Mouse (Mus musculus): ENCODE results near the gene Srcap. TPM values are rescaled to one million over a fixed set of nuclear protein-coding genes. Genes with fewer than 3 reads are reported as not detected.

Srcap gene
- polyA plus RNA-seq, 1 experiment from 2014 or later = 68.8 TPM

DNA sequence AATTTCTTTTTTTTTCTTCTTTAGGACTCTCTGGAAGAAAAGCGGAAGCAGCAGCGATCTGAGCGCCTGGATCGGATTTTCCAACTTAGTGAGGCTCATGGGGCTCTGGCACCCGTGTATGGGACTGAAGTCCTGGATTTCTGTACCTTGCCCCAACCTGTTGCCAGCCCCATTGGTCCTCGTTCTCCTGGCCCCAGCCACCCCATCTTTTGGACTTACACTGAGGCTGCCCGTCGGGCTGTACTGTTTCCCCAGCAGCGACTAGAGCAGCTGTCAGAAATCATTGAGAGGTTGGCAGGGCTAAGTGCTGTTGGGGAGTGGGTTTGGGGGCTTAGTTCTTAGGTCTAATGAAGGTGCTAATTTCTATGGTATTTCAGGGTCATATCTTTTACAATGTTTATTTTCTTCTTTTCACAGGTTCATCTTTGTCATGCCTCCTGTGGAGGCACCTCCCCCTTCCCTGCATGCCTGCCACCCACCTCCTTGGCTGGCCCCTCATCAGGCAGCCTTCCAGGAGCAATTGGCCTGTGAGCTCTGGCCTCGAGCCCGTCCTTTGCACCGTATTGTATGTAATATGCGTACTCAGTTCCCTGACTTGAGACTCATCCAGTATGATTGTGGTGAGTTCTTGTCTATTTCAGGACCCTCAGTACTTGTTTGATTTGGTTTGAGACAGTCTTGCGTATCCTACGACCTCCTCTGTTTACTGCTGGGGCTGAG, 37.5 kb downstream of the Srcap start:
- WGBS = 93% methylated on average over 15 of the region's 15 CpGs
- peaks cover 75% of the 10 kb centered on the region for H3K36me3 ChIP-seq

DNA sequence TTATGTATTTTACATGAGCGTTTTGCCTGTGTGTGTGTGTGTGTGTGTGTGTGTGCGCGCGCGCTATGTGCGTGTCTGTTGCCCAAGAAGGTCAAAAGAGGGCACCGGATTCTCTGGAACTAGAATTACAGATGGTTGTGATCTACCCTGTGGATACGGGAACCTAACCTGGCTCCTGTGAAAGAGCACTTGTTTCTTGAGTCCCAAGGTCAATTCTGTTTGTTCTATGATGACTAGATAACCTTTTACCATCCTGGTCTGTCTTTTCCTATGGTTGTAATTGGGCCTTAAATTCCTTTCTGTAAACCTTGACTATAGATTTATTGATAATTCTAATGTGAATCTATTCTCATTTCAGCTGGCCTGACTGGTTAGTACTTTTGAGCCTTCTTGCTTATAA, 39.8 kb downstream of the Srcap start:
- Histone ChIP-seq H3K9me3 (no peaks in the 10 kb centered on the region), H3K4me2 (replicated peaks) (no peak overlapping the region), H3K9ac (replicated peaks) (no peak overlapping the region), H3K36me3 (peaks cover 78% of the 10 kb centered on the region), H3K27ac (no peak overlapping the region), H3K4me3 (replicated peaks) (no peak overlapping the region), H3K27me3 (no peaks in the 10 kb centered on the region), H3K4me1 (replicated peaks) (no peaks in the 10 kb centered on the region)
- 98% methylated on average over 8 of the region's 8 CpGs for WGBS
- ATAC-seq = no peak

More for the DNA sequence above, 37.5 kb downstream of the Srcap start:
- Histone ChIP-seq H3K9me3 (no peaks in the 10 kb centered on the region), H3K27me3 (no peaks in the 10 kb centered on the region), H3K4me2 (replicated peaks) (no peak overlapping the region), H3K27ac (no peak overlapping the region), H3K4me1 (replicated peaks) (no peaks in the 10 kb centered on the region), H3K9ac (replicated peaks) (no peak overlapping the region), H3K4me3 (replicated peaks) (no peak overlapping the region)
- no peak for ATAC-seq

DNA sequence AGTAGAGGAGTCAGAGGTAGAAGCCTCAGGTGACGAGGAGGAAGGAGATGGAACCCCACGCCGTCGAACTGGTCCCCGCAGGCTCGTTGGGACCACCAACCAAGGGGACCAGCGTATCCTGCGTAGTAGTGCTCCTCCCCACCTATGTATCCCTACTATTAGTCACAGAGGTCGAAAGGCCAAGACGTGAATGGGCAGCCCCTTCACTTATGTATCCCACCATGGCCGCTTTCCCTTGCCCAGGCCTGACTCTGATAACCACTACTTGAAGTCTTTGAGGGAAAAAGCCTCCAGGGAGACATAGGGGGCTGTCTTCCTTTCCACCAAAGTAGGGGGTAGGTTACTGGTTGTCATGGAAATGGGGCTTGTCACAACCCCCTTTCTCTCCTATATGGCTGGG, 48.8 kb downstream of the Srcap start:
- Histone ChIP-seq H3K4me3 (replicated peaks) (no peak overlapping the region), H3K27ac (no peak overlapping the region), H3K9me3 (no peaks in the 10 kb centered on the region), H3K4me1 (replicated peaks) (no peaks in the 10 kb centered on the region), H3K4me2 (replicated peaks) (no peak overlapping the region), H3K9ac (replicated peaks) (no peak overlapping the region), H3K36me3 (peaks cover 75% of the 10 kb centered on the region), H3K27me3 (no peaks in the 10 kb centered on the region)
- 94% methylated on average over 11 of the region's 11 CpGs for WGBS
- no peak for ATAC-seq

DNA sequence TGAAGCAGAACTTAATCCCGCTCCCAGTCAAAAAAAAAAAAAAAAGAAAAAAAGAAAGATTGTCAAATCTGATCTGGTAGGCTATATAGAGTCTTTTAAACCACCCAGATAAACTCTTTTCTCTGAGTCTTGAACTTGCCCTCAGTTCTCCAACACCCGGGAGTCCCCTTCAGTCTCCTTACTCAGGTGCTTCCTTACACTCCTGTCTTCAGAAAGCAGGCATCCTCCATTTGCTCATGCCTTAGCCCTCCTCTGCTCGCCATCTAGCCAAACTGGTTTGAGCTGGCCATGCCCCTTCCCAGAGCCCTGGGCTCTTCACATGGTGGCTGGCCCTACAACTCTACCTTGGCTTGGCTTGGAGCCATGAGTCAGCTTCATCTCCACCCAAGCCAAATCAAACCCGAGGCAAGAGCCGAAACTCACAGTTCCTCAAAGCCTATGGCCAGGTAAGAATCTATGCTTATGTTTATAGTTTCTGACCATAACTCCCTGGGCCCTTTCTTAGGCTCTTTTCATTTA, 49.6 kb downstream of the Srcap start, which contains the start of gene Tmem265:
Gene Tmem265 (plus strand): TSS at position 51 of the 519 bp plus-strand sequence.
- Histone ChIP-seq H3K36me3 (peaks cover 74% of the 10 kb centered on the region), H3K9me3 (no peaks in the 10 kb centered on the region), H3K4me2 (replicated peaks) (no peak within 1 kb of the TSS), H3K27me3 (no peaks in the 10 kb centered on the region), H3K9ac (replicated peaks) (no peak within 1 kb of the TSS), H3K27ac (no peak within 1 kb of the TSS), H3K4me1 (replicated peaks) (no peaks in the 10 kb centered on the region), H3K4me3 (replicated peaks) (no peak within 1 kb of the TSS)
- WGBS = 93% methylated on average over 5 of the region's 5 CpGs
- no peak for ATAC-seq

DNA sequence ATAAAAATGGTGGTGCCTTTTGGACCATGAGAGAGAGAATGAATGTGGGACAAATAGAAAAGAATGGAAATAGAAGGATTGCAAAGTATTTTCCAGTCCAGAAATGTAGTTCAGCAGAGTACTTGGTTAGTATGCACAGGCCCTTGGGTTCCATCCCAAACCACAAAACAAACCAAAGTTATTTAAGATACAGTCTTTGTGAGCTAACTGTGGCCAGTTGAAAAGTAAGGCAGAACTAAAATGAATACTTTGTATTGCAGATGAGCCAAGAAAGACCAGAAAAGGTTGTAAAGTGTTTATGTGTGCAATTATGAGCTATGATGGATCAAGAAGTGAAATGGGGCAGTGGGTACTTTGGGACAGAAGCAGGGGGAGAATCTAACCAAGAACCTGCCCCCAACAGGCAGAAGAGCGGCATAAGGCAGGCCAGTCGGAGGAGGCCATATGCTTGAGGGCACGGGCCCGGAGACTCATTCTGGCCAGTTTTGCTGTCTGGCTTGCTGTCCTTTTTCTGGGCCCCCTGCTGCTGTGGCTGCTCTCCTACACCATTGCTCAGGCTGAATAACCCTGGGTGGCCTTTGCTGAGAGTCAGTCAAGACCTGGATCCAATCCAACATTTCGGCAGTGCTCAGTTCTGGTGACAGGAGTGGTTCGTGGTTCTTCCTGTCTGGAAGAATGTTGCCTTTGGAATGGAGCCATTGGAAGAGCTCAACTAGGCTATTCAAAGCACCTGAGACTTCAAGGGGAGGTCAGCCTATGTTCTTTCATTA, 52.8 kb downstream of the Srcap start:
- no peak for ATAC-seq
- H3K36me3 ChIP-seq = peaks cover 59% of the 10 kb centered on the region

DNA sequence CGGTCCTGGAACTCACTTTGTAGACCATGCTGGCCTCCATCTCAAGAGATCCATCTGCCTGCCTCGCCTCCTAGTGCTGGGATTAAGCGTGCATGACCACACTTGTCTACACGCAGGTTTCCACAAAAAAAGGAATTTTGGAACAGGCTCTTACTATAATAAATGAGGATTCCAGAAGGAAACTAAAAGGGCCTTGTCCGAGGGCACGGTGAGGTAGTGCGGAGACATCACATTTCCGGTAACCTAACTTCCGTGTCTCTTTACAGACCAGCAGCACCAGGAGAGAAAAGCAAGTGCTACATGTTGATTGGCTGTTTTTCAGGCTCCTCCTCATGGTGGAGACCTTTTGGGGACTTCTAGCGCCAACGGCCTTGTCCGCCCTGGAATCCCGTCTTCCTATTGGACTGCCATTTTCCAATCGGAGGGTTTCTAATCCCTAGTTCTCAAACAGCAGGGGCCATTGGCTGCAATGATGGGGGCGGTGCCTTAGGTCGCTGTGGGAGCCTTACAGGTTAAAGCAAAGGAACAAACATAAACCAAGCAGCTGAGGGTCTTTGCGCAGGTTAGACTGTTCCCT, 61.2 kb downstream of the Srcap start, which contains the start of gene Phkg2:
Gene Phkg2 (plus strand): TSS at position 446 of the 577 bp plus-strand sequence.
- Histone ChIP-seq H3K4me2 (replicated peaks) (peak within 1 kb of the TSS; percentile 96), H3K27ac (peak within 1 kb of the TSS; percentile 80), H3K4me1 (replicated peaks) (peaks cover 29% of the 10 kb centered on the region), H3K9me3 (no peaks in the 10 kb centered on the region), H3K27me3 (no peaks in the 10 kb centered on the region), H3K9ac (replicated peaks) (peak within 1 kb of the TSS; percentile 88), H3K36me3 (peaks cover 15% of the 10 kb centered on the region), H3K4me3 (replicated peaks) (peak within 1 kb of the TSS; percentile 89)
- under 1% methylated on average over 17 of the region's 17 CpGs for whole genome bisulfite sequencing
- peak; percentile 99 for ATAC-seq

More for the DNA sequence above, 52.8 kb downstream of the Srcap start:
- Histone ChIP-seq H3K9me3 (no peaks in the 10 kb centered on the region), H3K4me2 (replicated peaks) (no peak overlapping the region), H3K27me3 (no peaks in the 10 kb centered on the region), H3K9ac (replicated peaks) (no peak overlapping the region), H3K4me3 (replicated peaks) (no peak overlapping the region), H3K27ac (no peak overlapping the region), H3K4me1 (replicated peaks) (no peaks in the 10 kb centered on the region)
- 88% methylated on average over 6 of the region's 6 CpGs for WGBS

DNA sequence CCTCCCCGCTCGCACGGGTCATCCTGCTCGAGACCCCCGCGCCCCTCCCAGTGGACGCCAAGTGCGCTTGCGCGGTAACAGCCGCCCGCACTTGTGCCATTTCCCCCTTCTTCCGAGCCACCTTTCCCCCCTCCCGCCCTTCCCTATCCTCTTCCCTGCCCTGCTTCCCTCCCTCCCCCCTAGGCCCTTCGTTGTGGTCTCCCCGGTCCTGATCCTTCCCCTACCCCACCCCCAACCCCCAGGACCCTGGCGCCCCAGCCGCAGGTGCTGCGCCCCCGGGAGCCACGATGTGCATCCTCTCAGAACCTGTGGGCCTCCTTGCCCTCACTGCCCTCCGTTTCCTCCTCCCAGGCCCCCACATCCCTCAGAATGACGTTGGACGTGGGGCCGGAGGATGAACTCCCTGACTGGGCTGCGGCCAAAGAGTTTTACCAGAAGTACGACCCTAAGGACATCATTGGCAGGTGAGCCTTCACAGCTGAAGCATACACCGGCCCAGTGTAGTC, 61.8 kb downstream of the Srcap start:
- Histone ChIP-seq H3K36me3 (peaks cover 20% of the 10 kb centered on the region), H3K4me1 (replicated peaks) (peaks cover 29% of the 10 kb centered on the region), H3K9ac (replicated peaks) (peak overlapping the region; percentile 88), H3K9me3 (no peaks in the 10 kb centered on the region), H3K4me2 (replicated peaks) (peak overlapping the region; percentile 96), H3K27ac (peak overlapping the region; percentile 80), H3K4me3 (replicated peaks) (peak overlapping the region; percentile 89), H3K27me3 (no peaks in the 10 kb centered on the region)
- WGBS = under 1% methylated on average over 26 of the region's 28 CpGs
- peak; percentile 80 for ATAC-seq

DNA sequence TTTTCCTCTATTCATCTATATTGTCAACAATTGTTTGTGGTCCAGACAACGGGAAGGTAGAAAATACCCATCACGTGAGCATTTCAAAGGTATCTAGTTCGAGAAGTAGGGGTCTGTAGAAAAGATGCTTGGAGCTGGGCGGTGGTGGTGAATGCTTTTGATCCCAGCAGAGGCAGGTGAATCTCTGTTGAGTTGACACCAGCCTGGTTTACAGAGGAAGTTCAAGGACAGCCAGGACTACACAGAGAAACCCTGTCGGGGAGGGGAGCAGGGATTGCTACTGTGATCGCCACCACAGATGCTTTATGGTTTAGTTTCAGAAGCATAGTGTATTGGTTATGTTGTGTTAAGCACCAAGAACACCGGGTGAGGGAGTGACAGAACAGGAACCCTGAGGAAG, 62.3 kb downstream of the Srcap start:
- peak overlapping the region; percentile 88 for H3K9ac ChIP-seq (replicated peaks)
- H3K4me2 ChIP-seq (replicated peaks) = peak overlapping the region; percentile 96
- no peak for ATAC-seq
- WGBS = 20% methylated on average over 7 of the region's 7 CpGs
- peak overlapping the region; percentile 89 for H3K4me3 ChIP-seq (replicated peaks)
- H3K9me3 ChIP-seq = no peaks in the 10 kb centered on the region
- H3K36me3 ChIP-seq = peaks cover 19% of the 10 kb centered on the region
- H3K4me1 ChIP-seq (replicated peaks) = peaks cover 29% of the 10 kb centered on the region
- no peaks in the 10 kb centered on the region for H3K27me3 ChIP-seq
- H3K27ac ChIP-seq = peak overlapping the region; percentile 80

DNA sequence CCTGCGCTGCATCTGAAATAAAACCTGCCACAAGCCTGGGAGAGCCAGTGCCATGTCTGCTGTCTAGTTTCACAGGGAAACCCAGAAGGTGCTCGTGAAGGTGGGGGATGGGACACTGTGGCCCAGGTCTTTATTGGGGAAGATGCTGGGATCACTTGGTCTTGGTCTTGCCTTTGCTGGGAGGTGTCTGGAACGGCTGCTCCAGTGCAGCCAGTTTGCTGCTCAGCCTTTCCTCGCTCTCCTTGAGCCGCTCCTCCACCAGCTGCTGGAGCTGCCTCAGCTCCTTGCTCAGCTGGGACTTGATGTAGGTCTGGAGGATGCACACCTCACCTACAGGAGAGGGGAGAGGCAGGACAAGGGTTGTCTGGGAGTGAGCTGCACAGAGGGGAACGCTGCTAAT, 71.5 kb downstream of the Srcap start:
- no peak overlapping the region for H3K4me2 ChIP-seq (replicated peaks)
- no peak overlapping the region for H3K9ac ChIP-seq (replicated peaks)
- H3K27ac ChIP-seq = no peak overlapping the region
- no peaks in the 10 kb centered on the region for H3K27me3 ChIP-seq
- 95% methylated on average over 6 of the region's 6 CpGs for WGBS
- no peak overlapping the region for H3K4me3 ChIP-seq (replicated peaks)
- H3K4me1 ChIP-seq (replicated peaks) = peaks cover 10% of the 10 kb centered on the region
- H3K9me3 ChIP-seq = no peaks in the 10 kb centered on the region
- peaks cover 55% of the 10 kb centered on the region for H3K36me3 ChIP-seq
- ATAC-seq = no peak

DNA sequence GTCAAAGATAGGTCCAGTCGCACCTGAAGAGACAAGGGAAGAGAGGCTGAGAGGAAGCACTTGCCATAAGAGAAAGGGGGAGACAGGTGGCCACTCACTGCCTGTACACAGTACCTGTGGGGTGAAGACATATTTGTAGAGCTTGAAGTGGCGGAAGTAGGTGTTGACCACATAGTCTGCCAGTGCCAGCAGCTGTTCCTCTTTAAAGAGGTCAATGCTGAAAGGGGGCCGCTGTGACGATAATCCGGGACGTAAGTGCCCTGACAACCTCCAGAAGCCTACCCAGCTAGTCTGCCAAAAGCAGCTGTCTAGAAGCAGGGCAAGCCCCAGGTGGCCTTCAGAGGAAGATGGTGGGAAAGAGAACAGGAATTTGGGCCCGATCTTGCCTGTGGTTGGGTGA, 73.2 kb downstream of the Srcap start:
- Histone ChIP-seq H3K9me3 (no peaks in the 10 kb centered on the region), H3K9ac (replicated peaks) (no peak overlapping the region), H3K4me3 (replicated peaks) (no peak overlapping the region), H3K4me1 (replicated peaks) (peaks cover 20% of the 10 kb centered on the region), H3K27ac (no peak overlapping the region), H3K4me2 (replicated peaks) (no peak overlapping the region), H3K27me3 (no peaks in the 10 kb centered on the region), H3K36me3 (peaks cover 47% of the 10 kb centered on the region)
- no peak for ATAC-seq
- 92% methylated on average over 7 of the region's 7 CpGs for WGBS

DNA sequence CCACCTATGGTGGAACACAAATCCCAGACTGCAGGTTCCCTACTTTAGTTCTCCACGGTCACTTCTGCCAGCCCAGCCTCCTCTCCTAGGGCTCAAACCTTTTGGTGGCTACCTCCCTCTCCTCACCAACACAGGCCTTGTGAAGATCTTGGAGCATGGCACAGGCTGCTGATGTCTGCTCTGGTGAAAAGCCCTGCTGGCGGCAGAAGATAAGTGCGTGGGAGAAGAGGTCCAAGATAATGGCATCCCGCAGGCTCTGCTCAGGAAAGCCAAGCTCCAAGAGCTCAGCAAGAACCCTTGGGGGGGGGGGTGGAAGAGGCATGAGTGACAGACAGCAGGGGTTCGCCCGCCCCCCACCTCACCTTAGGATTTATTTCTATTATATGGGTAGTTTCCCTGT, 74.4 kb downstream of the Srcap start:
- peaks cover 53% of the 10 kb centered on the region for H3K36me3 ChIP-seq
- no peaks in the 10 kb centered on the region for H3K9me3 ChIP-seq
- no peaks in the 10 kb centered on the region for H3K27me3 ChIP-seq
- WGBS = 91% methylated on average over 6 of the region's 6 CpGs
- peaks cover 20% of the 10 kb centered on the region for H3K4me1 ChIP-seq (replicated peaks)
- H3K9ac ChIP-seq (replicated peaks) = no peak overlapping the region
- ATAC-seq = no peak
- no peak overlapping the region for H3K27ac ChIP-seq
- no peak overlapping the region for H3K4me2 ChIP-seq (replicated peaks)
- H3K4me3 ChIP-seq (replicated peaks) = no peak overlapping the region

DNA sequence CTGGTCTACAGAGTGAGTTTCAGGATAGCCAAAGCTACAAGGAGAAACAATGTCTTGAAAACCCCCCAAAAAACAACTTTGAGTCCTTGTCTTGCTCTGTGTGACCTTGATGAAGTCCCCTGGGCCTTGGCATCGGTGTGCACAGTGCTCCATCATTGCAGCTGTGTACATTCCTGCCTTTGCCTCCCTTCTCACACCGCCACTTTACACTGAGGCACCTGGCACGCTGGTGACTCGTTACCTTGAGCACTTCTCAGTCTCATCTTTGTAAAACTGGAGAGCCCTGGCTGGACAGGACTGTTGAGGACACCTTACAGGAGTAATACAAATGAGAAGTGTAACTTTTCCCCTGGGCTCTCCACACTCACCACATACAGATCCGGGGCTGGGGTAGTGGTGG, 75.4 kb downstream of the Srcap start:
- ATAC-seq = no peak
- WGBS = 74% methylated on average over 5 of the region's 5 CpGs
- H3K27ac ChIP-seq = no peak overlapping the region

More for the DNA sequence above, 75.4 kb downstream of the Srcap start:
- Histone ChIP-seq H3K27me3 (no peaks in the 10 kb centered on the region), H3K4me2 (replicated peaks) (peak overlapping the region; percentile 91), H3K4me3 (replicated peaks) (peak overlapping the region; percentile 94), H3K9me3 (no peaks in the 10 kb centered on the region), H3K4me1 (replicated peaks) (peaks cover 20% of the 10 kb centered on the region), H3K9ac (replicated peaks) (0 out of 2 replicates have a peak overlapping the region, but pooled peaks have one; percentile 58), H3K36me3 (peaks cover 58% of the 10 kb centered on the region)

Data from midbrain, embryonic 13.5 days (tissue).